Mouse (Mus musculus) right cerebral cortex, postnatal 10 days (tissue): ENCODE measurements at regions not wholly inside any gene's neighbourhood (a gene's known extent, or its start where the extent isn't known, plus 50 kb on each side); places are given as distances from the start of the nearest gene placed in this dataset.
A peak's percentile ranks its signal among the peaks of the same experiment; 100 is the strongest.

Experiments used
- DNase-seq, 2 experiments: peaks; one replicate each; pipeline ENCODE4 v3.0.0; 2021; ENCODE audit warnings: low spot score in 2 of 2

DNA sequence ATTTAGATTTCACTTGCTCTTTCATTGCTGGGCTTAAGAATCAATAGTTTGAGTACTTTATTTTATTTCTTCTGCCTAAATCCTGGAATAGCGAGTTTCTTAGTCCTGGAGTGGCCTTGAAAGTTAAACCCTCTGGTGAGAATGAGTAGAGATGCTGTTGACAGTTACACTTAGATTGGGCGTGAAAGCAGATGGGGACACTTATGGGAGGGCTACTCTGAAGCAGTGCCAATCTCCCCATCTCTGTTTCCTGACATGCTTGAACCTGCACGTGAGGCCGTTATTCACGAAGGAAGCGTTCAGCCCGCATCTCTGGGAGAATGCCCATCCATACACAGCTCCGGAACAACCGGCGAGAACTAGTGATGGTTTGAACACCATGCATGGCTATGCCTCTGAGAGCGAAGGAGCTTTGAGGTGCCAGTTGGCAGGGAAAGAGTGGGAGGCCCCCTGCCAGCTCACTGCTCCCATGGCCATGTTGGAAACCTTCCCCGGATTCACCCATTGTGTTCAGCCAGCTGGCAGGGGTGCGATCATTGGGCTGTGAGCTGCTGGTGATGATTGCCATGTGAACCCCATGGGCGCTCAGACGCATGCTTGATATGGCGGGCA, 792.2 kb upstream of the Got2 start:
- peak; percentile 74 for DNase-seq

DNA sequence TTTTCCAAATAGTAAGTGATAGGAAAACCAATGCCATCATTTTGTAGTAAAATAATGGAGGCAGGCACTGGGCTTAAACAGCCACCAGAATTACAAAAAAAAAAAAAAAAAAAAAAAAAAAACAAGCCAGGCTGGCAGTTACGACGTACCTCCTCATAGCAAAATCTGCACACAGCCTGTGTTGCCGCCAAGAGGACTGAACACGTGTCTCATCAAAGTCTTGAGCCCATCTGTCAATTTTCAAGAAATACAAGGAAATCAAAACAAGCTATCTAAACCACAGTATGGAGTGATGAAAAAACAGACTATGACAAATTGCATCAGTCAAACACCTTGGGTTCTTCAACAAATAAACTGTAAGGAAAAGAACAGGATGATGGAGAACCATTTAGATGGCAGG, 791.2 kb upstream of the Got2 start:
- DNase-seq = peak in 1 of 2 experiments; percentile 20

DNA sequence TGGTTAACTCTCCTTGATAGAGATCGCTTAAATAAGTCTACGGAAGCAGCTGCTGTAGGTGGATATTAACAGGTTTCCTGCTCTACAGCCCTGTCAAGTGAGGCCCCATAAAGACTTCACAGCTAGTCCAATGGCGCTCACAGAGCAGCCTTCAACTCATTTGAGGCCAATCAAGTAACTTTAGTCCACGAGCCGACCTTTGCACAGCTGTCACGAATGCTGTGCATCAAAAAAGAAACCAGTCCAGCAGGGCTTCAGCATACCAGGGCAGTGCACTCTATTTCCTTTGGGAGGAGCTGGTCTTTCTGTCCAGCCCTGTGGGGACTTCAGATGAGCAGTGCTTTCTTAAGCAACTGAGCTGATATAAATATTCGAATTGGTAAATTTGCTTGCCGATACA, 786.4 kb upstream of the Got2 start:
- DNase-seq = no peak

DNA sequence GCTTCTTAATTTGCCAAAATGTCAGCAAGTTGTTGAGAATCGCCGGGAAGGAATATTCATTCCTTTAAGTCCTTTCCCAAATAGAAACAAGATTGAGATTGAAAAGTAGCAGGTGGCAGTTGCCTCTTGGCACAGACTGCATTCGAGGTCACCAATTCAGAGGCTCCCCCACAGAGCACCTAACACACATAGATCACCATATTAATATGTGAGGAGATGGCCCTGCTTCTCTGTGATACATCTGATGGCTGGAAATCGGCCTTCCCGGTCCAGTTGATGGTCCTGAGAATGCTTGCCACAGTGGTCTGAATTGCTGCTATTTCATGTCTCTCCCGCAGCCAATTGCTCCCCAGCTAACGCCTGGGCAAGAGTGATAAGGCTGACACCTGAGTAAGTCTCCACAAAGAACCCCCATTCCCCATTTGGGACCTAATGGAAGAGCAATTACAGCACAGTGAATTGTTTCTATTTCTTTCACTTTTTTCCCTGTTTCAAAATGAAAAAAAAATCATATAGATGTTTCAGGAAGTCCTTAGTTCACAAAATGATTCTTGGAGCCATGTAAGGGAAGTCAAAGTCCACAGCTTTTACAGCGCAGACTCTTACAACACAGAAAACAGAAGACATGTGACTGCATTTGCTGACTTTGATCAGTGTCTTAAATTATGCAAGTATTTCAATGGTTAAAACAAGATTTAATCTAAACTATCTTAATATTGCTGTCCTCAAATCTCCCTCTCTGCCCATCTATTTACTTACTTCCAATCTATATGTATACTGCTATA, 768.3 kb upstream of the Got2 start:
- no peak for DNase-seq

DNA sequence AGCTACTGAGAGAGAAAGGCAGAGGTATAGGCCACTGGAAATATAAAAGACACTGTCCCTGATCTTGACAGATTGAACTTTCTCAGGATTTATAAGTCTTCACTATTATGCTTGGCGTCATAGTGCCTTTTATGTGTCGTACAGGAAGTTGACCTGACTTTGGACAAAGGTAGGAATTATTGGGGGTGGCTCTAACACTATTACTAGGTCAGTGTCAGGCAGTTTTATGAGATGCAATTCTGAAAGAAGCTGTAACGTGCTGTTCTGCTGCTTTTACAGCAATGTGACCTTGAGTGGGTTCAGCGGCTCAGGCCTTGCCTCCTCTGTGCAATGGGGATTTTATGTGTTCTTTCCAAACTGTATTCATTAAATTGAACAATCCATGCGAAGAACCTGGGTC, 759.4 kb upstream of the Got2 start:
- DNase-seq = no peak
